Mouse (Mus musculus) cortical plate, adult 2 months (tissue): ENCODE measurements around the gene Tmem128.

Experiments
- CTCF ChIP-seq: fragments of 200-500 bp; IDR thresholded peaks from 2 replicates; pipeline ENCODE4 v1.5.1; 2011; ENCODE audit warnings: mild to moderate bottlenecking, control low read depth, low read length; ENCODE audit not compliant: insufficient read depth; ENCODE audit errors: extremely low read depth
- POLR2A ChIP-seq: fragments of 200-500 bp; IDR thresholded peaks from 2 replicates; pipeline ENCODE4 v1.6.1; 2011; ENCODE audit warnings: mild to moderate bottlenecking, low read length, control low read depth; ENCODE audit not compliant: insufficient read depth; ENCODE audit errors: extremely low read depth

- TF ChIP-seq CTCF (peak; percentile 66), POLR2A (no peak)
Observed at GRCm38 (mm10) chr5:38235422-38235821, 24.6 kb upstream of the Tmem128 start.
